Mouse (Mus musculus) lung, postnatal 4 days (tissue): ENCODE data around the gene Pkn3.

Experiments used
- DNase-seq, 2 experiments: peaks; one replicate each; pipeline ENCODE4 v3.0.0; 2021

The Pkn3 gene

DNA sequence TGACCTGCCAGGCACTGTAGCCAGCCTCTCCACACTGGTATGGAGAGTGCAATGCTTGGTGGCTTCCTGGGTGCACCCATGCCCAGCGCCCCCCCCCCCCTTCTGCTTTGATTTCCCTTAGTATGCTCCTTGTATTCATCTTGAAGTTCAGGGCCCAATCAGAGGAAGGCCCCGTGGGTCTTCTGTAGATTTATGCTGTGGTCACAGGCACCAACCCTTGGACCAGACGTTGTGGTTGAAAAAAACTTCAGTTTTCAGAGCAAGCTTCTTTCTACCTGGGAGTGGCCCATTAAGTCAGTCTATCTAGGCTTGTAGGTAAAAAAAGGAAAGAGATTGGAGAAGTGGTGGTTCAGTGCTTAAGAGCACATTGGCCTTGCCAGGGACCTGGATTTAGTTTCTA, 13.7 kb upstream of the Pkn3 start:
- DNase-seq, result no peak

DNA sequence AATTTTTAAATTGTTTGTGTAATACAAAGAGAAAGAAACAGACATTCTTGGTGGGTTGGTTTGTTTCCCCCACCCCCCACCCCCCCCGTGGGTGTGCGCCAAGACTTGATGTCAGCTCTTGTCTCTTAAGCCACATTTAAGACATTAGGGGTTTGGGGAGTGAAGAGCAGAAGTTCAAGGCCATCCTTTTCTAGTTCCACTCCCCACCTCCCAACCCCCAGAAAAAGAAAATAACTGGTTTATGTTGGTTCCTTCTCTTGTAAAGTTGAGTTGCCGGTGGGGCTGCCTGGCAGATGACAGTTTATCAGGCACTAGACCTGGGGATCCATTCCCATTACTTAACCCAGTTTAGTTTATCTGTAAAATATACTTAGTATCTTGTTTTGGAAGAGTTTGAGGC, 13.2 kb upstream of the Pkn3 start:
- DNase-seq, result no peak

DNA sequence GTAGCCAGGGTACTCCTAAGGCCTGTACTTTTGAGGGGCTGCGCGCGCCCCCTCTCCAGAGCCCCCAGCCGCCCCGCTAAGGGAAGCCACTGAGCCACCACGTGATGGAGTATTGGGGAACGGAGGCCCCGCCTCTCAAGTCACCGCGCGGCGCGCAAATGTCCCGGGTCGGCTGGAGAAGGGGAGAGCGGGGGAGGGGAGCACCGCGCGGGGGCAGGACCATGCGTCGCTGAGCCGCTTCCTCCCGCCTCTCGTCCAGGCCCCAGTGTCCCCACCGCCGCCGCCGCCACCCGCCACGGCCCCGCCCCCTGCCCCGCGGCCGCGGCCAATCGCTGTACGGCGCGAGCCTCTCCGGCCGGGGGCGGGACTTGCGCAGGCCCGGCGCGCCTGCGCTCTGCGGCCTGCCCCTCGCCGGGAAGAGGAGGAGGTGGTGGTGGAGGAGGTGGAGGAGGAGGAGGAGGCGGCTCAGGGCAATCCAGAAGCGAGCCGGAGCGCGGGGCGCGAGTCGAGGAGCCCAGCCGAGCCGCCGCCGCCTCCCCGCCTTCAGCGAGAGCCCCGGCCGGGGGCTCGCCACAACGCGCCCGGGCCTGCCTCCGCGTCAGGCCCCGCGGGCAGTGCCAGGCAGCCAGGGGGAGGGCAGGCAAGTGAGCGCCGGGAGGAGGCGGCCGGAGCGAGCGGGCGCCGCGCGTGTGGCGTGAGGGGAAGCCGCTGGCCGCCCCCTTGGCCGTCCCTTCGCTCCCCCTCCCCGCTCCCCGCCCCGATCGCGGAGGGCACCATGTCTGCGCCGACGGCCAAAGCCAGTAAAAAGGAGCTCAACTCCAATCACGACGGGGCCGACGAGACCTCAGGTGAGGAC, 11.2 kb upstream of the Pkn3 start:
- DNase-seq, result peak; percentile 97 to 99

DNA sequence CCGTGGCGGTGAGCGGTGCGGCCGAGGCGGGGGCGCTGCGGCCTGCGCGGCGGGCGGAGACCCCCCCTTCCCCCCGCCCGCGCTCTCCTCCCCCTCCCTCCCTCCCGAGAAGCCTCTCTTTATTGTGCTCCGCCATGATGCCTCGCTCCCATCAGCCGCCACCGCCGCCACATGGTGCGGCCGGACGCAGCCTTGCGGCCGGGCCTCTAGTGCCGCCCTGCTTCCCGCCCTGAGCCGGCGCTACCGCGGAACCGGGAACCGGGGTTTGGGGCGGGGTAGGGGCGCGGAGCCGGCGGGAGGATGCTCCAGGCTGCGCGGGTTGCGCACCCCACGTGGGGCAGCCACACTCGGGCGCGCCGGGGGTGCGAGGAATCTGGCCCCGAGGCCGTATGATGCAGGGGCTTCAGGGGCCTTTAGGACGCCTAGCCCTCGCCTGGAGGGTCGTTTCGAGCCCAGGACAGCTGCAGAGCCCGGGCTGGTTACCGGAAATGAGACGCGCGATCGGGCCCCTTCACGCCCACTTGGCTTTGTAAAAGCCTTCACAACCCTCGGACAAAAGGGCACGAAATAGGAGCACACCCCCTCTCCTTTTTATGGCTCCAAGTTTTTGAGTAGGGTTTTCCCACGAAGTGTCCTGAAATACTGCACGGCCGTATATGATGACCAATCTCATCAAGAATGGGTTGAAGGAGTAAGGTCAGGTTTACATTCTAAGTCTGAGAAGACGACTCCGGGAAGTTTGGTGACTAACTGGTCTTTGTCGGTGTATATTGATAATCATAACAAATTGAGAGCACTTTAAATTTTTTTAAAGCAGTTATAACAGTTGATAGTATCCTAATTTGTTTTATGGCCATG, 10.2 kb upstream of the Pkn3 start:
- peak; percentile 63 to 68 for DNase-seq

DNA sequence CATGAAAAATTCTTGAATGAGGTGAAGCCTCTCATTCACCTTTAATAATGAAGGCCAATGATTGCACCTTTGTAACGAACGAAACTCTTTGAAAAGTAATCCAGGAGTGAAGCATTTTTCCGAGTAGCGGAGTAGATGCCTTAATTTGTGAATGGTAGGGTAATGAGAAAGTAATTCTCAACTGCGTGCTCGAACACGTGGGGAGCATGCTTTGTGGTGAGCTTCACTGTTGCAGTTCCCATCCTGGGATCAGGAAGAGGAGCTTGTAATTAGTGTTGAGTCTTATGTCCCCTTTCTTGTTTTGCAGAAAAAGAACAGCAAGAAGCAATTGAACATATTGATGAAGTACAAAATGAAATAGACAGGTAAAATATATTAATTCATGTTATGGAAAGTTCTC, 9.5 kb upstream of the Pkn3 start:
- DNase-seq, result no peak

DNA sequence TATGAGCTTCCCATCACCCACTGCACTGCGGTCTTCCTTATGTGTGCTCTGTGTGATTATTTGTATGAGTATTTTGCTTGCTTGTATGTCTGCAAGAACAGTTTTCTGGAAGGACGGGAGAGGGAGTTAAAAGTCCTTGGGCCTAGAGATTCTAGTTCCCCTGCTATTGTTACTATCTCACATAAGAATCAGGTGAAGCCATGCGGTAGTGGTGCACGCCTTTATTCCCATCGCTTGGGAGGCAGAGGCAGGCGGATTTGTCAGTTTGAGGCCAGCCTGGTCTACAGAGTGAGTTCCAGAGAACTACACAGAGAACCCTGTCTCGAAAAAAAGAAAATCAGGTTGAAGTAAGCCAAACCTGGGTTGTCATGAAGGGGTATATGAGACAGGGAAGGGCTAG, 4.6 kb upstream of the Pkn3 start:
- no peak for DNase-seq

DNA sequence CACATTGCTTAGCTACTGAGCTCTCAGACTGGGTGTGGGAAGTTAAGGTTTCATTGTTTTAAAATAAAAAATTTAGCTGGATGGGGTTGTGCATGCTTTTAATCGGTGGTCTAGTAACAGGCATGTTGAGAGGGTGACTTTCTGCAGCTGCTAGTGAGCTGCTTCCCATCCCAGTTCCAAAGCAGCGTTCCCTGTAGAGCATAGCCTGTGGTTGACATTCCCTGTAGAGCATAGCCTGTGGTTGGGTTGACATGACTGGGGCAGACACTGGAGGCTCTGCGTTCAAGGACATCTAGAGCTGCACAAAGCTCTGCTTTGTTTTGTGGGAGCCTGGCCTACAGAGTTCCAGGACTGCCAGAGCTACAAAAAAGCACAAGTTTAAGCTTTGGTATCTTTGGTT, 4.2 kb upstream of the Pkn3 start:
- DNase-seq, result no peak

DNA sequence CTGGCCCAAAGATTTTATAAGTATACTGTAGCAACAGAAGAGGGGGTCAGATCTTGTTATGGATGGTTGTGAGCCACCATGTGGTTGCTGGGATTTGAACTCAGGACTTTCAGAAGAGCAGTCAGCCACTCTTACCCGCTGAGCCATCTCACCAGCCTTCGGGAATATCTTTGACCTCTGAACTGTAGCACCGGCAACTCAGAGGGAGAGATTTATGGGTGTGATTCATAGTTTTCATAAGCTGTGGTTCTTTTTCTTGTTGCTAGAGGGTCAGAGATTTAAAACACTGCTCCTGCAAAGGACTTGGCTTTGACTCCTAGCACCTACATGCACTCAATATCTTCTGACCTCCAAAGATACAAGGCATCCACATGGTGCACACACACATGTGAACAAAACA, 1.9 kb upstream of the Pkn3 start:
- DNase-seq, result no peak

DNA sequence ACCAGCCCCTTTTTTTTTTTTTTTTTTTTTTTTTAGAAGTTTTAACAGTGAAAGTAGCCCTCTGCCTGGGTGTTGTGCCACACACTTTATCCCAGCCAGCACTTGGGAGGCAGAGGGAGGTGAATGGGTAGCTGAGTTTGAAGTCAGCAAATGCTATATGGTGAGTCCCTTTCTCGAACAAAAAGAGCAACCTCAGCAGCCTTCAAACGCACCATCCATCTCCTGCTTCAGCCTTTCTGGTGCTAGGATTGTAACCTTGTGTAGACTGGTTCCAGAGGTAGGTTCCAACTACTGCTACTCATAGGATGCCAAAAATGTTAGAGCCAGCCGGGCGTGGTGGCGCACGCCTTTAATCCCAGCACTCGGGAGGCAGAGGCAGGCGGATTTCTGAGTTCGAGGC, 1.0 kb upstream of the Pkn3 start:
- no peak for DNase-seq

DNA sequence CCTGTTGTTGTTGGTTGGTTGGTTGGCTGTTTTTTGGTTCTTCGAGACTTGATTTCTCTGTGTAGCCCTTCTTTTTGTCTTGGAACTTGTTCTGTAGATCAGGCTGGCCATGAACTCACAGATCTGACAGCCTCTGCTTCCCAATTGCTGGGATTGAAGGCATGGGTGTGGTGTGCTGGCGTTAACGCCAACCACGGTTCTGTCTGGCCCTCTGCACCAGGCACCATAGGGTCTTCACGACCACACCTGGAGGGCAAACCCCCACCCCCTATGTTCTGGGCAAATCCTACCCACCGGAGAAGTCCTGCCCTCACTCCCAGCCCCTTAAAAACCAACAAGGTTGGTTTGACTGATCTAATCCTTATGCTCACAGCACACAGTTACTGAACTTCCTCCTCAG, 525 bp upstream of the Pkn3 start:
- no peak for DNase-seq

DNA sequence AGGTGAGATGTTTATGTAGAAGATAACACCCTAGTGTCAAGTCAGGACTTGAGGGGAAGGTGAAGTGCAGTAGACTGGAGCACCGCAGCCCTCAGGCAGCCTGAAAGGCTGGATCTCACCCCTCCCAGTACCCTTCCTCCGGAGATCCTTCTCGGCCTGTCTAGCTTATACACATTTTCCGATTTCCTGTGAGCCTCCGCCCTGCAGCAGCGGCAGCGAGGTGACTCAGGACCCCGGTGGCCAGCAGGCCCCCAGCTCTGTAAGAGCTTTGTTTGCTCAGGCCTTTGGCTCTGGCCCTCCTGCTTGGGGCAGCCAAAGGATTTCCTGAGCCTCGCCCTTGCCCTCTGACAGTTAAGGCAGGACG, 847 bp downstream of the Pkn3 start:
- DNase-seq, result peak; percentile 62 to 82

DNA sequence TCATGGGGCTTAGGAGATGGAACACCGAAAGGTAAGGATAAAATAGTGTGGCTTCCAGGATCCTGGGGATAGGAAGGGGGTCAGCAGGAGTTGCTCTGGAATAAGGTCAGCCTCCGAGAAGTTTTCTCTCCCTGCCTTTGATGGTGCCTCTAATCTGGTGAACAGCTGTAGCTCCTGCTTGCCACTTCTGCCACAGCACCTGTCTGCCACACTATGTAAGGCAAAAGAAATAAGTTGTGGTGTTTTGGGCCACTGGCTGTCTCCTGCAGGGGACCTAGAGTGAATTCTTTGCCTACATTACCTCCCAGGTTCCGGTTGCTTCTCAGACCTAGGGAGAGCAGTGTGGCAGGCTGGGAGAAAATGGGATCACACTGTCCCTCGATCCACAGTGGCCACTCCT, 1.3 kb downstream of the Pkn3 start:
- DNase-seq, result no peak

DNA sequence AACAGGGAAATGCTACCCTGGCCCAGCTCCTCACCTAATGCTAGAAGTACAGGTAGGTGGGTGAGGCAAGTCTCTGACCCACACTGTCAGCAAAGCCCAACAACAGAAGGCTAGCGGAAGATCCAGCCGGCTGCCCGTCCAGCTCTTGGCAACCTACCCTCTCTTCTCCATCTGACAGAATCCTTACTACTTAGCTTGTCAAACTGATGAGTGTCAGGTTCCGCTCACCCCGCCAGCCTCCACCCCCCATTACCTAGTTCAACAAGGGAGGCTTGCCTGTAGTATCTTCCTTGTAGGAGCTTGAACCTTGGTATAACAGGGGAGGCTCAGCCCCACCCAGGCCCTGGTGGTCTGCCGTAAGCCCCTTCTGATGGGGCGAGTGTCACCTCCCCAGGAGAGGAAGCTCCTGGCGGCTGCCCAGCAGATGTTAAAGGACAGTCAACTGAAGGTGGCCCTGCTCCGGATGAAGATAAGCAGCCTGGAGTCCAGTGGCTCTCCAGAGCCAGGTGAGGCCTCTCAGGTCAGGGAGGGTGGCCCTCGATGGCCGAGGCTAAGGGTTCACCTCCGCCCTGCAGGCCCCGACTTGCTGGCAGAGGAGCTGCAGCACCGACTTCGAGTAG, 2.8 kb downstream of the Pkn3 start:
- no peak for DNase-seq

DNA sequence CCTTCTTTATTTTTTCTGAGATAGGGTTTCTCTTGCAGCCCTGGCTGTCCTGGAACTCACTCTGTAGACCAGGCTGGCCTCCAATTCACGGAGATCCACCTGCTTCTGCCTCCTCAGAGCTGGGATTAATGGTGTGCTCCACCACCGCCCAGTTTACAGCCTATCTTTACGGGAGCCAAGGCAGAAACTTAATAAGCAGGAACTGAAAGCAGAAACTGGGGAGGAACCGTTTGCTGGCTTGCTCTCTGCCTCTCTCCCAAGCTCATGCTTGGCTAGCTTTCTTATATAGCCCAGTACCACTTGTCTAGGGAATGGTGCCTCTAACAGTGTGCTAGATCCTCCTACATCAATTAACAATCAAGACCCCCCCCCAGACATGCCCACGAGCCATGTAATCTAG, 6.6 kb downstream of the Pkn3 start:
- DNase-seq, result no peak

DNA sequence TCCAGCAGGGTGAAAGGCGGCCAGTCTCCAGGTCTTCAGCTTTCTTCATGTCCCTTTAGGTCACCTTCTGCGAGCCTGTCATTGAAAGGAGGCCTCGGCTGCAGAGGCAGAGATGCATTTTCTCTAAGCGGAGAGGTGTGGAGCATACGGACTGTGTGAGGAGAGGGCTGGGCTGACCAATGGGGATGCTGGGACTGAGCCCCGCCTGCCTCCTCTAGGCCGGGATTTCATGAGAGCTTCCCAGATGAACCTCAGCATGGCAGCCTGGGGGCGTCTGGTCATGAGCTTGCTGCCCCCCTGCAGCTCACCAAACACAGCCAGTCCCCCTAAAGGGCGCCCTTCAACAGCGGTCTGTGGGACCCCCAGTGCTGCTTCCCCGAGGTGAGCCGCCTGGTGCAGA, 7.1 kb downstream of the Pkn3 start:
- DNase-seq, result peak in 1 of 2 experiments; percentile 20

DNA sequence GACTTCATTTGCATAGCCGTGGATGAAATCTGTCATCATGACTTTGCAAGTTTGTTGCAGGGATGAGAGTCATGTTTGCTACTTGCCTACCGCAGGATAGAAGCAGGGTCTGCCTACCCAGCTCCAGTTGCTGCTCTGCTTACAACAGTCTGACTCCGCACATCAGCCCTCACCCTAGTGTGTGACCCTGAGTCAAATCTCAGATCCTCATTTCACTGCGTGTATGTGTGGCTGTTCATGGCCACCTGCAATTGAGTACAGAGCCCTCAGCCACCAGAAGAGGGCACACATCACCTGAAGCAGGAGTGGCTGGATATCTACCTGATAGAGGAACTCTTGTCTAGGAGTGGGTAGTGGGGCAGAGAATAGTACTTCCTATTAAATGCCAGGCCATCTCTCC, 9.8 kb downstream of the Pkn3 start:
- no peak for DNase-seq

DNA sequence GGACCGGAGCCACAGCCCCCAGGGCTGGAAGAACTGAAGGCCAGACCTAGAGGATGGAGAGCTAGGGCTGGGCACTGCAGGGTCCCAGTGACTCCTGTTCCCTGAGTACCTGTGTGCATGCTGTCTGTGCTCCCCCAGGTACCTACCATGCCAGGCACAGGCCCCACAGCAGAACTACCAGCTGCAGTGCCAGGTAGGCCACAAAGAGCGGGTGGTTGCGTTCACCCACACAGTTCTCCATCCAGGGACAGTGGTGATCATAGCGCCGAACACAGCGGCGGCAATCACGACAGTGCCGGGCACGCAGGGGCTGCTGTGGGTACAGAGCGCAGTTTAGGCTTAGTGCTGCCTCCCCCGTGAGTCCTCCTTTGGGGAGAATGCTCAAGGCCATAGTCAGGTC, 14.0 kb downstream of the Pkn3 start:
- peak in 1 of 2 experiments; percentile 20 for DNase-seq

DNA sequence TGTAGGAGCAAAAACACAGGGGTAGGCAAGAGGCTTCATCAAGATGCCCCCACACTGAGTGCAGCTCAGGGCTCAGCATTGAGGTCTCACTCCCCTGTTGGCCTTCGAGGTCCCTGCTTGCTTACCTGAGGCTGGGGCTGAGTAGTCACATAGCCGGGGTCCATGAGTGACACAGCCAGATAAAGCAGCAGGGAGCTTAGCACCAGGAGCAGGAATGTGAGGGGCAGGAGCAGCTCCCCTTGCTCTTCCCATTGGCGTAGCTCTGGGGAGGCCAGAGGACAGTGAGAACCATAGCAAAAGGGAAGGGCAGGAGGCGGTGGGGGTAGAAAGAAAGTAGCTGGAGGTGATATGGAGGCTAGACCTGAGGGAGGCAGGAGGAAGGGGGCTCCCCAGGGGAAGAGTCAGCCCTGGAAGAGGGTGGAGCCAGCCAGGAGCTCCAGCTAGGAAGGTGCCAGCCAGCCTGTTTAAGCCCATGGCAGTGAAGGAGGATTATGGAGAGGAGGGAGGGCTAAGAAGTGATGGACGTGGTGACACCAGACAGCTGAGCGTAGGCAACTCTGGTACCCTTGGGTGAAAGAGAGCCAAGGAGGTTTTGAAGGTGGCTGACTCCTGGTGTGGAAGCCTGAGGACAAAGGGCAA, 14.9 kb downstream of the Pkn3 start:
- DNase-seq, result peak in 1 of 2 experiments; percentile 21

DNA sequence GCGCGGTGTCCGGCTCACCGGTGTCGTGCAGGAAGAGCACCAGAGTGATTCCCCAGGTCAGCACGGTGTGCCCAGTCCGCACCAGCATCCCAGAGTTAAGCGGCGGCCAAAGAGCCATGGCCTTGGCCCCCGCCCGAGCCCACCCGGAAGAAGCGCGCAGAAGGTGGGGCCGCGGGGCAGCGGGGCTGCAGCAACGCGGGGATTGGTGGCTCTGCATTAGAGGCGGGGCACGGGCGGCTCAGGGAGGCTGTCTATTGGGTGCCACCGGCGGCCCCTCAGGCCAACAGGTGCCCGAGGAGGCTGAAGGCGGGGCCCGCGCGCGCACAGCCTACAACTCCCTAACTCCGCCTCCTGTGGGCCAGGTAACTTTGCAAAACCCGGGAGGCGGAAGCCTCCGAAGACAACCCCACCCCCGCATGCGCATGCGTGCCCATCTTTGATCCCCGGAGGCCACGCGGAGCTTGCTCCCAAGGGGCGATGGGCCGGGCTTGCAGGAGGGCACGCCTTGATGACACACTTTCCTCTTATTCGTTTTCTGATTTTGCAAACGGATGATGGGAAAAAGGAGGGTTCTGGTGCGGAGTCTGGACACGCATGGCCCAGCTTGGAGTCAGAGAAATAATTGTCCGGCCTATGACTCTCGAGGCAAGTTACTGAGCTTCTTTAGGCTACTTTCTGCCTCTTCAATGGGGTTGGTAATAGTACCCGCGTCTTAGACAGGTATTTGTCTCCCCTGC, 16.2 kb downstream of the Pkn3 start, which contains the start of gene Zdhhc12:
TSS of gene Zdhhc12 (minus strand) at position 178 of the 737 bp plus-strand sequence.
- peak; percentile 96 to 99 for DNase-seq

DNA sequence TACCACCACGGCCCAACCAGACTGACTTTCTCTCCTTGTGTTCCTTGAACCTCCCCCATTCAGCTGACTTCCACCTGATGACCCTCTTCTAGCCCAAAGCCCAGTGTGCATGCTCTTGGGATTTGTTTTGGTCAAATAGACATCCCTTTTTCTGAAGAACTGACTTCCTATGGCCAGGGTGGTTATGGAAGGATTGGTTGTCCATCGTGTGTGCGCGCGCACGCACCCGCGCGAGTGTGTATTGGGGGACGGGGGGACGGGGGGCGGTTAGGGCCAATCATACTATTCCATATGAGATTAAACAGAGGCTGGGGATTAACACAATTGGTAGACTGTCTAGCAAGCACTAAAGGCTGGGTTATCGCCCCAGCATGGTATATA, 16.7 kb downstream of the Pkn3 start:
- peak in 1 of 2 experiments; percentile 21 for DNase-seq

DNA sequence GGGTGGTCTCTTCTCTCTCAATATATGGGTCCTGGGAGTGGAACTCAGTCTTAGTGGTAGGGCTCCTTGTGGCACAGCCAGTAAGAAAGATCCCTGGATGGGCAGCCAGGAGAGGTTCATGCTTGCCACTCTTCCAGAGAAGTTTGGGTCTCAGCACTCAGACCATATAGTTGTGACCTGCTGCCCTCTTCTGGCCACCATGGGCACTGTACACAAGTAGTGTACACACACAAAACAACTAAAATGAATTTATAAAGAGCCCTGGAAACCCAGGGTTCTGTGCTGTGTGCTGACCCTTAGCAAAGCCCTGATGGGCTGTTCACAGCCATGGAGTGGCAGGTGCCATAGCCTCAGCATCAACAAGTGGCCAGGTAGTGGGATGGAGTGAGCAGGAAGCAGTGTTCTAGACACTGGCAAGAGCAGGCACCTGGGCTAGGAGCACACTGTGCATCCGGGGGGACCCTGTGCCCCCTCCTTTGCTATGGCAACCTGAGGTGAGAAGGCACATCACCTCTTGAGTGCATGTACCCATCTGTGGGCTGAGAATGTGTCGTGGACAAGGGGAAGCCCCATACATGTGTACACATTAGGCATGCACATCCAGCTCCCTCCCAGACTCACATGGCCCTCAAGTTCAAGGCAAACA, 18.5 kb downstream of the Pkn3 start:
- peak; percentile 49 to 75 for DNase-seq

DNA sequence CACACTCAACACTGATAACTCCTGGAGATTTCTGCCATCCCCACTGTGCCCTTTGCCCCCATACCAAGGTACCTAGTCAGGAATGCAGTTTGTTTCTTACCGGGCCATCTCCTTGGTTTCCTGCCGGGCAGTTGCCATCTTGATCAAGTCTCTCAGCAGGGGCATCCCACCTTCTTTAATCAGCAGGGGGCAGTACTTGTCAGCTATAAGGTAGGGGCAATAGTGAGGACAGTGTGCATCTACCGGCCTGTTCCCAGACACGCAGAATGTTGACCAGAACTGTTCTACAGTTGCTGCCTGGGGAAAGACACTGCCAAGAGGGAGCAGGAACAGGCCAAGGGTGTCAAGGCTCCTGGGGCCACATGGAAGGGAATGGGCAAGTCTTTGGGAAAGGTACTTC, 22.7 kb downstream of the Pkn3 start:
- DNase-seq, result peak in 1 of 2 experiments; percentile 17
